Mouse (Mus musculus) testis, postnatal 14 days (tissue): ENCODE measurements around the gene Usp33.

Source experiments
- DNase-seq: peaks from one replicate; pipeline ENCODE4 v3.0.0; 2021; ENCODE audit warnings: low spot score

Gene Usp33

GRCm38 (mm10) chr3:152342961-152343517 is 3.2 kb upstream of the Usp33 start:
- no peak for DNase-seq

GRCm38 (mm10) chr3:152346633-152347141 is 409 bp downstream of the Usp33 start:
- DNase-seq = no peak

- DNase-seq = no peak
Observed at GRCm38 (mm10) chr3:152347227-152347626, 949 bp downstream of the Usp33 start.

- no peak for DNase-seq
Observed at GRCm38 (mm10) chr3:152348011-152348830, 1.9 kb downstream of the Usp33 start.

GRCm38 (mm10) chr3:152350431-152350830 is 4.2 kb downstream of the Usp33 start:
- no peak for DNase-seq

- DNase-seq = no peak
Observed at GRCm38 (mm10) chr3:152350966-152351365, 4.7 kb downstream of the Usp33 start.

GRCm38 (mm10) chr3:152352289-152352688 is 6.0 kb downstream of the Usp33 start:
- no peak for DNase-seq

GRCm38 (mm10) chr3:152353434-152354177 is 7.3 kb downstream of the Usp33 start:
- DNase-seq = no peak

GRCm38 (mm10) chr3:152355361-152355760 is 9.1 kb downstream of the Usp33 start:
- no peak for DNase-seq

- no peak for DNase-seq
Observed at GRCm38 (mm10) chr3:152356751-152357150, 10.5 kb downstream of the Usp33 start.

GRCm38 (mm10) chr3:152359151-152359550 is 12.9 kb downstream of the Usp33 start:
- DNase-seq = no peak

GRCm38 (mm10) chr3:152364181-152364580 is 17.9 kb downstream of the Usp33 start:
- no peak for DNase-seq

GRCm38 (mm10) chr3:152376063-152376462 is 29.8 kb downstream of the Usp33 start:
- no peak for DNase-seq

GRCm38 (mm10) chr3:152384106-152384505 is 37.8 kb downstream of the Usp33 start:
- no peak for DNase-seq

GRCm38 (mm10) chr3:152395350-152396277 is 49.3 kb downstream of the Usp33 start, which contains the start of gene Zzz3:
Zzz3 (plus strand) TSS chr3:152395473.
- DNase-seq = peak; percentile 91

- DNase-seq = peak; percentile 97
Observed at GRCm38 (mm10) chr3:152396278-152396987, 50.2 kb downstream of the Usp33 start.

GRCm38 (mm10) chr3:152396988-152397314 is 50.7 kb downstream of the Usp33 start:
- DNase-seq = peak; percentile 53

- no peak for DNase-seq
Observed at GRCm38 (mm10) chr3:152397335-152397940, 51.2 kb downstream of the Usp33 start.

GRCm38 (mm10) chr3:152400441-152400840 is 54.2 kb downstream of the Usp33 start:
- DNase-seq = no peak

GRCm38 (mm10) chr3:152400875-152401274 is 54.6 kb downstream of the Usp33 start:
- DNase-seq = no peak
